Mouse (Mus musculus): ENCODE measurements at regions not wholly inside any gene's neighbourhood (a gene's known extent, or its start where the extent isn't known, plus 50 kb on each side); places are given as distances from the start of the nearest gene placed in this dataset.

DNA sequence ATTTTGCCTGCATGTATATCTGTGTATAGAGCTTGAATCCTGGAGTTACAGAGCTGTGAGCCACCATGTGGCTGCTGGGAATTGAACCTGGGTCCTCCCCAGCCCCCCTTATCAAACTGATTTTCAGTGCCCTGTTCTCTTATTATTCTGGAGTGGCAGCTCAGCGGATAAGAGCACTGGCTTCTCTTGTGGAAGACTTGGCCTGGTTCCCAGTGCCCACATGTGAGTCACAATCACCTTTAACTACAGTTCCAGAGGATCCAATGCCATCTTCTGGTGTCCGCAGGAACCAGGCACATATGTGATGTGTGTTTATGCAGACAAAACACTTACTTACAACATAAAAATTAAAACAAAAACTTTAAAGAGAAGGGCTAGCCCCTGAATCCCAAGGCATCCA is 170.3 kb downstream of the Rpl14 start:
- Histone ChIP-seq H3K27me3 (ENCODE audit: control insufficient read depth, insufficient read depth, low read length) (no peaks in the 10 kb centered on the region), H3K4me1 (ENCODE audit: control insufficient read depth, insufficient read depth, low read length) (no peaks in the 10 kb centered on the region), H3K27ac (ENCODE audit: insufficient read depth, low read length) (no peak overlapping the region), H3K4me3 (replicated peaks; ENCODE audit: insufficient read depth, low read depth, low read length) (no peak overlapping the region)
- no peak for DNase-seq
- 63% methylated on average over 2 of the region's 2 CpGs for WGBS
- no peak for TF ChIP-seq POLR2A (IDR thresholded peaks at IDR 0.05; ENCODE audit: borderline replicate concordance, insufficient read depth, low read length)
- no peak for TF ChIP-seq CTCF (IDR thresholded peaks at IDR 0.05; ENCODE audit: borderline replicate concordance, insufficient read depth, low read depth, low read length)

DNA sequence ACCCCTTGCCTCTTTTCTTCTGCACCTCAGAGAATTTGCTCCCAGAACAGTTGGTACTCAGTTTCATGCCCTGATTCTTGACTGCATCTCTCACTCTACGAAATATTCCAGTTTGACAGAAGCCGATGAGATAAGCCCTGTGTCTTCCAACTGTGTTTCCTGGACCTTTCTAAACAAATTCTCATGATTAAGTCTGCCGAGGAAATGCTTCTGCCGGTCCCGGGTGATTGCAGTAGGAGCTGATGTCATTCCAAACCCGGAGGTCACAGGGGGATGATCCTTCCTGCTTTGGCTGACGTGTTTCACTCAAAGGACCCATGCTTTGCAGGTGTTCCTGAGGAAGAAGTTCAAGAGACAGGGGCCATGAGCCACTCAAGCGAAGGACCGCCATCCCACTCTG is 172.2 kb downstream of the Rpl14 start:
- Histone ChIP-seq H3K4me1 (ENCODE audit: control insufficient read depth, insufficient read depth, low read length) (no peaks in the 10 kb centered on the region), H3K27me3 (ENCODE audit: control insufficient read depth, insufficient read depth, low read length) (no peaks in the 10 kb centered on the region), H3K4me3 (replicated peaks; ENCODE audit: insufficient read depth, low read depth, low read length) (no peak overlapping the region), H3K27ac (ENCODE audit: insufficient read depth, low read length) (no peak overlapping the region)
- TF ChIP-seq CTCF (IDR thresholded peaks at IDR 0.05; ENCODE audit: borderline replicate concordance, insufficient read depth, low read depth, low read length) (no peak), POLR2A (IDR thresholded peaks at IDR 0.05; ENCODE audit: borderline replicate concordance, insufficient read depth, low read length) (no peak)
- WGBS: 91% methylated on average over 9 of the region's 9 CpGs
- DNase-seq: no peak

DNA sequence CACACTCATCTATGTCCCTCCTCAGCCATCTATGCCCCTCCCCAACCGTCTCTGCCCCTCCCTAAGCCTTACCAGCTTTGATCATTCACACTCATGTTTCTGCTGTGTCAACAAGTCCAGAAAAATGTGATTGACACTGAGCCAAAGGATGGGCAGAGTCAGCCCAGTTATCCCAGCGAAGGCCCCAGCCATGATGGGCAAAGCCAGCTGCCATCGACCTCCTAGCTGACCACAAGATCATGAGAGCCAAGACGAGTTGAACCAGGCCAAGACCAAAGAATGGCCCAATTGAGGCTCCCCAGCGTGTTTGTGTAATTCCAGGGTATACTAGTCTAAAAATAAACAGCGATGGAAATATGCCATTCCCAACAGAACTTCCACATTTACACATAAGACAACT is 174.4 kb downstream of the Rpl14 start:
- H3K4me3 ChIP-seq (replicated peaks; ENCODE audit: insufficient read depth, low read depth, low read length): no peak overlapping the region
- no peaks in the 10 kb centered on the region for H3K4me1 ChIP-seq (ENCODE audit: control insufficient read depth, insufficient read depth, low read length)
- TF ChIP-seq POLR2A (IDR thresholded peaks at IDR 0.05; ENCODE audit: borderline replicate concordance, insufficient read depth, low read length): no peak
- no peak for TF ChIP-seq CTCF (IDR thresholded peaks at IDR 0.05; ENCODE audit: borderline replicate concordance, insufficient read depth, low read depth, low read length)
- no peak for DNase-seq
- 63% methylated on average over 6 of the region's 6 CpGs for WGBS
- H3K27ac ChIP-seq (ENCODE audit: insufficient read depth, low read length): no peak overlapping the region
- no peaks in the 10 kb centered on the region for H3K27me3 ChIP-seq (ENCODE audit: control insufficient read depth, insufficient read depth, low read length)

DNA sequence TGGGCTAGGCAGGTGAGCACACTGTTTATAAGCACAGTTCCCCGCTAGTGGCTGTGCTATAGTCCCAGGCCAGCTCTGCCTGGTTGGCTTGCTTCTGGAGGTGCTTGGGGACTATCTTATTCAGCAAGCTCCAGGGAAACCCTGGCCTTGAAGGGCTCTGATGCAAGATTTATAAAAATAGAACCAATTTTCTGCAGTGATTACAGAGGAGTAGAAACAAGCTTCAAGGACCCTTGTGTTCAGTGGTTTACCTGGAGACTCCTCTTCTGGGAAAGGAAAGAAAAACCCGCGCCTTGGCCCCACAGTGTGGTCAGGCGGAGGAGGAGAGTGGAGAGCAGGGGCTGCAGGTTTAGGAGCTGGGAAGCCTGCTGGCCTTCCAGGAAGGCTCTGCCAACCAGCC is 178.2 kb upstream of the Ctnnb1 start:
- Histone ChIP-seq H3K4me3 (replicated peaks; ENCODE audit: insufficient read depth, low read depth, low read length) (no peak overlapping the region), H3K27ac (ENCODE audit: insufficient read depth, low read length) (no peak overlapping the region), H3K4me1 (ENCODE audit: control insufficient read depth, insufficient read depth, low read length) (peaks cover 6% of the 10 kb centered on the region), H3K27me3 (ENCODE audit: control insufficient read depth, insufficient read depth, low read length) (no peaks in the 10 kb centered on the region)
- 91% methylated on average over 4 of the region's 4 CpGs for WGBS
- DNase-seq: no peak
- TF ChIP-seq CTCF (IDR thresholded peaks at IDR 0.05; ENCODE audit: borderline replicate concordance, insufficient read depth, low read depth, low read length) (no peak), POLR2A (IDR thresholded peaks at IDR 0.05; ENCODE audit: borderline replicate concordance, insufficient read depth, low read length) (no peak)

DNA sequence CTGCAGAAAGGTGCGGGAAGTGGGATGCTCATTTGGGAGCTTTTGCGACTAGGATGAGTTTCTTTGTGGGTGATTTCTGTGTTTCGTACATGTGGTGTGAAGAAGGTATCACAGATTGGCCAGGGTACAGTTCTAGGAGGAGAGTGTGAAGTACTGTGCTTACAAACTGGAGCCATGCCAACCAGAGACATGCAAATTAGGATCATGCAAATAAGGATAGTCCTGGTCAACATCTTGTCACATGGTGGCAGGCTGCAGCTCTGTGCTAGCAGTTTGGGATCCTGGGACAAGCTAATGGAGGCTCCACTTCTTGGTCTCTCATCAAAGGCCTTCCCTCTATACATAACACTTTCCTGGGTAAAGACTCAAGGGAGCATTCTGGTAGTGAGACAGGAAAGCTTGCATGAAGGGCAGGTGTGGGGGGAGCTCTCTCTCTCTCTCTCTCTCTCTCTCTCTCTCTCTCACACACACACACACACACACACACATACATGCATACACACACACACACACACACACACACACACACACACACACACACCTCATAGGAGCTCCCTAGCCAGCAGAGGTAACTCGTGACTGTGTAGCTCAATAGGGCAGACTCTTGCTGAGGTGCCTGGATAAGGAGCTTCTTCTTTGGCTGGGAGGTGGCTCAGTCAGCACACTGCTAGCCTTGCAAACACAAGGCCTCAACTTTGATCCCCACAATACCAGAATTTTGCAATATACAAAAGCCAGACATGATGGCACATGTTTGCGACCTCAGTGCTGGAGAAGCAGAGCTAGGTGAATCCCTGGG is 177.1 kb upstream of the Ctnnb1 start:
- no peak overlapping the region for H3K4me3 ChIP-seq (replicated peaks; ENCODE audit: insufficient read depth, low read depth, low read length)
- WGBS: 90% methylated on average over 5 of the region's 5 CpGs
- no peak for TF ChIP-seq CTCF (IDR thresholded peaks at IDR 0.05; ENCODE audit: borderline replicate concordance, insufficient read depth, low read depth, low read length)
- TF ChIP-seq POLR2A (IDR thresholded peaks at IDR 0.05; ENCODE audit: borderline replicate concordance, insufficient read depth, low read length): no peak
- H3K27me3 ChIP-seq (ENCODE audit: control insufficient read depth, insufficient read depth, low read length): no peaks in the 10 kb centered on the region
- H3K27ac ChIP-seq (ENCODE audit: insufficient read depth, low read length): no peak overlapping the region
- peaks cover 6% of the 10 kb centered on the region for H3K4me1 ChIP-seq (ENCODE audit: control insufficient read depth, insufficient read depth, low read length)
- no peak for DNase-seq

DNA sequence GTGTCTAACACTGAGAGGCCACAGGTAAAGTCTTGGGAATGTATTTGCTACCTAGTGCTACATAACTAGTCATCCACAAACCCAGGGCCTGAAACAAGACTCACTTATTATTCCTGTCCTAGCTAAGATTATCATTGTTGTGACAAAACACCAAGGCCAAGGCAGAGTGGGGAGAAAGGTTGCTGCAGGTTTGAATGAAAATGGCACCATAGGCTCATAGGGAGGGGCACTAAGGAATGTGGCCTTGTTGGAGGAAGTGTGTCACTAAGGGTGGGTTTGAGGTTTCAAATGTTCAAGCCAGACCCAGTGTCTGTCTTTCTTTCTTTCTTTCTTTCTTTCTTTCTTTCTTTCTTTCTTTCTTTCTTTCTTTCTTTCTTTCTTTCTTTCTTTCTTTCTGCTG is 174.9 kb upstream of the Ctnnb1 start:
- Histone ChIP-seq H3K4me3 (replicated peaks; ENCODE audit: insufficient read depth, low read depth, low read length) (no peak overlapping the region), H3K27me3 (ENCODE audit: control insufficient read depth, insufficient read depth, low read length) (no peaks in the 10 kb centered on the region), H3K27ac (ENCODE audit: insufficient read depth, low read length) (no peak overlapping the region), H3K4me1 (ENCODE audit: control insufficient read depth, insufficient read depth, low read length) (peaks cover 6% of the 10 kb centered on the region)
- DNase-seq: no peak
- TF ChIP-seq POLR2A (IDR thresholded peaks at IDR 0.05; ENCODE audit: borderline replicate concordance, insufficient read depth, low read length) (no peak), CTCF (IDR thresholded peaks at IDR 0.05; ENCODE audit: borderline replicate concordance, insufficient read depth, low read depth, low read length) (no peak)

DNA sequence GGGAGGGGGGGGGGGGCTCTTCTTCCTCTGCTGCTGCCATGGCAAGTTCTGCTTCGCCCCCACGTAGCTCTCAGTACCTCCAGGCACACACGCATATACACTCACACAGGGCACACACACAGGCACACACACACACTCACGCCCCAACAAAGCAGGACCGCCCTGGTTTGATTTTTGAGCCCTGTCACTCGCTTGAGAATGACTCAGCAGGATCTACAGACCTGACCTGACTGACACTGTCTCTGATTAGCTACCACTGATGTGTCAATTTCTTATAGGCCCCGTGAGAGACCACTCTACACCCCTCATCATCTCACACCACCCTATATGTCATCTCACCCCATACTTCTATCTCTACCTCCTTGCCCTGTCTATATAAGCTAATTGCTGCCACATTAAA is 173.5 kb upstream of the Ctnnb1 start:
- H3K4me1 ChIP-seq (ENCODE audit: control insufficient read depth, insufficient read depth, low read length): peaks cover 6% of the 10 kb centered on the region
- no peak overlapping the region for H3K4me3 ChIP-seq (replicated peaks; ENCODE audit: insufficient read depth, low read depth, low read length)
- no peaks in the 10 kb centered on the region for H3K27me3 ChIP-seq (ENCODE audit: control insufficient read depth, insufficient read depth, low read length)
- WGBS: 70% methylated on average over 7 of the region's 7 CpGs
- TF ChIP-seq CTCF (IDR thresholded peaks at IDR 0.05; ENCODE audit: borderline replicate concordance, insufficient read depth, low read depth, low read length) (no peak), POLR2A (IDR thresholded peaks at IDR 0.05; ENCODE audit: borderline replicate concordance, insufficient read depth, low read length) (no peak)
- no peak for DNase-seq
- H3K27ac ChIP-seq (ENCODE audit: insufficient read depth, low read length): no peak overlapping the region

DNA sequence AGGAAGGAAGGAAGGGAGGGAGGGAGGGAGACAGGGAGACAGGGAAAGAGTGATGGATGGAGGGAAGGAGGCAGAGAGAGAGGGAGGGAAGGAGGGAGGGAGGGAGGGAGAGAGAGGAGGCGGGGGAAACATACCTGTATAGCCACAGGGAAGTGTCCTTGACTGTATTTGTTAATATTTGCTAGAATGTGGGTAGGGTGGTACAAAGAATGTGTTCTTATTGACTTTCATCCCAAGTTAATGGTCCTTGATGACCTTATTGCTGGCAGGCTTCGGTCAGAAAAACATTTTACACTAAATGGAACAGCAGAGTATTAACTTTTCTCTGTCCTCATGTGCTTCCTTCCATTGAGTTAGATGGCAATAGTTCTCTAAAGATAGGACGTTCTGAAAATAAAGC is 171.0 kb upstream of the Ctnnb1 start:
- WGBS: 99% methylated on average over 3 of the region's 3 CpGs
- Histone ChIP-seq H3K27me3 (ENCODE audit: control insufficient read depth, insufficient read depth, low read length) (no peaks in the 10 kb centered on the region), H3K27ac (ENCODE audit: insufficient read depth, low read length) (no peak overlapping the region), H3K4me3 (replicated peaks; ENCODE audit: insufficient read depth, low read depth, low read length) (no peak overlapping the region), H3K4me1 (ENCODE audit: control insufficient read depth, insufficient read depth, low read length) (peaks cover 6% of the 10 kb centered on the region)
- TF ChIP-seq POLR2A (IDR thresholded peaks at IDR 0.05; ENCODE audit: borderline replicate concordance, insufficient read depth, low read length) (no peak), CTCF (IDR thresholded peaks at IDR 0.05; ENCODE audit: borderline replicate concordance, insufficient read depth, low read depth, low read length) (no peak)
- DNase-seq: no peak

Measured in cerebellum, adult 2 months (tissue).